Mouse (Mus musculus) liver, embryonic 14.5 days (tissue): ENCODE measurements at regions not wholly inside any gene's neighbourhood (a gene's known extent, or its start where the extent isn't known, plus 50 kb on each side); places are given as distances from the start of the nearest gene placed in this dataset.

Experiments used
- CTCF ChIP-seq: IDR thresholded peaks from 2 replicates; pipeline ENCODE4 v1.5.1; 2016; ENCODE audit warnings: antibody characterized with exemption, low read depth, control low read depth
- EP300 ChIP-seq: IDR thresholded peaks from 2 replicates; pipeline ENCODE4 v1.6.1; 2016; ENCODE audit warnings: antibody characterized with exemption, low read depth

DNA sequence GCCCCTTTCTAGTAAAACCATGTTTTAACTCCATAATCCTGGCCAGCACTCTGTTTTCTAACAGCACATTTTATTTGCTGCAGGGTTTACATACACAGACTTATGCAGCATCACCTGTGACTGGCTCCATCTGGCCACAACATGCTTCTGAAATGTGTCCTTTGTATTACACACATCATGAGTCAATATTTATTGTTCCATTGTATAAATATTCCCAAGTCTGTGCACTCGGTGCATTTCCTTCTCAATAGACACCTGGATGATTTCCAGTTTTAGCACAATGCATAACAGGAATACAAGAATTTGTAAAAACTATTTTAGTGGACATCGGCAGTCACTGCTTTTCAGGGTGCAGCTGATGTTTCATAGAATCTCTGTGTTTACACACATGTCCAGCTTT lies 294.6 kb upstream of the Rasgrp1 start:
- TF ChIP-seq EP300: no peak
- no peak for TF ChIP-seq CTCF
